Mouse (Mus musculus) induced T-regulatory cell, adult 2 months (primary cell): ENCODE data around the gene Larp1.
"Not testable (repeated sequence)": the region's sequence is repeated elsewhere in the genome, so short reads cannot be mapped to it uniquely, and the experiment has no call there.

Experiments
- DNase-seq: peaks from one replicate; pipeline ENCODE4 v3.0.0-alpha.2; 2012; ENCODE audit warnings: low read depth

Gene Larp1

GRCm38 (mm10) chr11:58028981-58029380 lies 20.1 kb downstream of the Larp1 start:
- no peak for DNase-seq

GRCm38 (mm10) chr11:58029869-58030268 lies 21.0 kb downstream of the Larp1 start:
- no peak for DNase-seq

DNA sequence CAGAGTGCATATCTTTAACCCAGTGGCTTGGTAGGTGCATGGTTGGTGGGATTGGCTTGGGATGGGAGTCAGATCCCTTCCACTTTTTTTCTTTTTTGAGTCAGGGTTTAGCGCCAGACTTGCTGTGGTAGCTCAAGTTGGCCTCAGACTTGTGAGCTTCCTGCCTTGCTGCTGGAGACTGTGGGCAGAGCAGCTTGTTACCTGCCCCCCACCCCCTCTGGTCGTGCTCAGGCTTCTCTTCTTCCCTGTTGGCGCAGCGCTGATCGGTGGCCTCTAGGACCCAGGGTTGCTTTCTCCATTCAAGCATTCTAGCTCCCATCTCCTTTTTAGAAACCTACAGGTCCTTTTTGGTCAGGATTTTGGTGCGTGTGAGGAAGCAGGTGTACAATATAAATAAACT lies 22.3 kb downstream of the Larp1 start:
- DNase-seq = peak; percentile 52

GRCm38 (mm10) chr11:58033635-58034034 lies 24.8 kb downstream of the Larp1 start:
- no peak for DNase-seq

GRCm38 (mm10) chr11:58039027-58039426 lies 30.2 kb downstream of the Larp1 start:
- peak; percentile 53 for DNase-seq

DNA sequence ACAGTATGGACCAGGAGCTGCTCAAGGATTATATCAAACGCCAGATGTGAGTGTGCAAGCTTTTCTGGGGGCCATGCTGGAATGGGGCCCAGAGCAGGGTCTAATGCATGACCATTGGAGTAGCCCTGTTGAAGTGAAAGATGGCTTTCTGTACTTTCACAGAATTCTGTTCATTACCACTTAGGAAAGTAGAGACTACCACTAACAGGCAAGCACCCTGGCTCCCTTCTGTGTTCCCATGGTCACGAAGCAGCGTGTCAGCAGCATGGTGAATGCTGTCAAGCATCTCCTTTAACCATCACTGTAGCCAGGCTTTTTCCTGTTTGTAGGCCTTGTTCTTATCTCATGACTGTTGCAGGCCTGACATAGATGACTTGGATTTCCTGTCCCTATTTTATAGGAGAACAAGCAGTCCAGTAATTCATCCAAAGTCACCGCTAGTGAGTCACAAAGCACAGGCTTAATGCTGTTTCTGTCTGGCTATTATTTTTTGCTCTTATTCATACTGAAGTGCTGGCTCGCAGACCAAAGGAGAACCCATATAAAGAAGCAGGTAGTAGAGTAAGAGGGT lies 34.1 kb downstream of the Larp1 start:
- no peak for DNase-seq

DNA sequence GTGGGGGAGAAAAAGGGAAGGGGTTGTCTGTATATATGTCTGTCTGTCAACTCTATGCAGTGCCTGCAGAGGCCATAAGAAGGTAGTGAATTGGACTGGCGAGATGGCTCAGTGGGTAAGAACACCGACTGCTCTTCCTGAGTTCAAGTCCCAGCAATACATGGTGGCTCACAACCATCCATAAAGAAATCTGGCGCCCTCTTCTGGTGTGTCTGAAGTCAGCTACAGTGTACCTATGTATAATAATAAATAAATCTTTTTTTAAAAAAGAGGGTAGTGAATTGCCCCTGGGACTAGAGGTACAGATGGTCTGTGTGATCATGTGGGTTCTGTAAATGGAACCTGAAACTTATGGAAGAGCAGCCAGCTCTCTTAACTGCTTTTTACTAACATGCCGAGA lies 37.6 kb downstream of the Larp1 start:
- DNase-seq = no peak

GRCm38 (mm10) chr11:58057455-58057854 lies 48.6 kb downstream of the Larp1 start:
- DNase-seq = peak; percentile 76

DNA sequence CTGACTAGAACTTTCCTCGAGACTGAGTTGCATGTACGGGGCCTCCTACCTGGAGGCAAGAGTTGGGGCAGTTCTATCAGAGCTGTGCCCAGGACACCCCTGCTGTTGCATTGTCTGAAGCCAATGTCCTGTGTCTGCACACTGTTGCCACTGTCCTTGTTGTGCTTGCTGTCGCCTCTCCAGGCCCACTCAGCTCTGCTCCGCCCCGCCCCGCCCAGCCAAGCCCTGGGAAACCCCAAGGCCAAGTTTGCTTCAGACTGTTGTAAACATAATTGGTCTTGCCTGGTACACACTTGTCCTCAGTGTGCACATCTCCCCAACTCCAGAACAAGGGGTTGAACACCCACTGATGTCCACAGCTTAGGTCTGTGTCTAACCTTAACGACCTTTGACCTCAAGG lies 50.9 kb downstream of the Larp1 start:
- not testable (repeated sequence) for DNase-seq

- not testable (repeated sequence) for DNase-seq
Measured at GRCm38 (mm10) chr11:58061218-58061617, 52.4 kb downstream of the Larp1 start.

DNA sequence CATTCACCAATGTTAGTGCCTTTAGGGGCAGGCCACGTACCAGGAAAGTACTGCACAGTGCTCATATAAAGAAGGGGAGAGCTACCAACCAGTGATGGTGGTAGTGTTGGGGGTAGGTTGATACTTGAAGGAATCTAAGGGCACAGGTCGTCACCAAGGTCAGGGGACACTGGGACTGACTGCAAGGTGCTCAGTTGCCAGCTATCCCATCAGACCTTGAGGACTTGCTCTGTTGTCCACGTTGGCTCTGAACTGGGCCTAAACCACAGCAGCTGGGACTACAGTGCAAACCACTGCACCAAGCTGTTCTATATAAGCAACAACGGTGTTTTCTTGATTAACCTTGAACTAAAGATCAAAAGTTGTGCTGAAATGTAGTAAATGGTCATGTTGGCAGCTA lies 53.7 kb downstream of the Larp1 start:
- DNase-seq = no peak

DNA sequence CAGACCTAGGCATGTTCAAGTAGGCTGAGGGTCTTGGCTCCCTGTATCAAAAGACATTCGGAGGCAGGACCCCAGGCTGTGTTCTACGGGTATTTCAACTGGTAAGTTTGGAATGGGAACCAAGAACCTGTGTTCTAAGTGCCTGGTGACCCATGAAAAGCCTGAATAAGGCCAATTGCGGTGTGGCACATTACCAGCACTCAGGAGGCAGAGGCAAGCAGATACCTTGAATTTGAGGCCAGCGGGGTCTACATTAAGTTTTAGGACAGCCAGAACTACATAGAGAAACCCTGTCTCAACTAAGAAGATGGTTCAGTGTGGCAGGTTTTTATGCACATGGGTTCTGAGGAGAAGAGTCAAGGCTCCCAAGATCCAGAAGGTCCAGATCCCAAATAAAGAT lies 56.2 kb downstream of the Larp1 start:
- no peak for DNase-seq

DNA sequence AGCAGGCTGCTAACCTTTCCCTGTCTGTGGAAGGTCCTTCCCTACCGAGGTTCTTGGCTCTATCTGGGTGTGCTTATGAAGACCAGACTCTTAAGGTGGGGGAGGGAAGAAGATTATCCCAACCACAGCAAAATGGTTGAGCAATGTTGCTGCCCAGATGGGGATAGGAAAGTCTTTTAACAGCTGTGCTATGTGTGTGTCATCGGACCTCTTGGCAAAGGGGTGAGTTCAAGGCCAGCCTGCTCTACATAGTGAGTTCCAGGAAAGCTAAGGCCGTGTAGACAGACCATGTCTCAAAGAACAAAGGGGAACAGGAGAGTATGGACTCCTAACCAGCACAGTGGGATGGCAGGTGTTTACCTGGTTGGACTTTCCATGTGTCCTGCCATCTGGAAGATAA lies 64.1 kb downstream of the Larp1 start:
- no peak for DNase-seq

DNA sequence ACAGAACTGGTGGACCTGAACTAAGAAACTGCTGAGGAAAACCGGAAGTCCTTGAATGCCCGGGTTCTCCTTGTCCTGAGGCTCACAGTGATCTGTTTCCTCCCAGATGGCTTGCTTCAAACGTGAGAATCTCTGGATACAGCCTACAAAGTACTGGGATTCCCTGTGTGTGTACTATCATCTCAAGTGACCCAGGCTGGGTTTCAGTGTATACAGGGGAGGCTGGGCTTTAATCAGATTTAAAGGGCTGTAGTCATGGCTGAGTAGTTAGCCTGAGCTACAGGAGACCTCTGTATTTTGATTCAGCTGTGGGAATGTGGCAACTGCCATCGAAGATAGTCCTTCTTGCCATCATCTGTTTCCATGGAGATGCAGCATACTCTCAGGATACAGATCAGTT lies 68.4 kb downstream of the Larp1 start:
- no peak for DNase-seq

- DNase-seq = no peak
Measured at GRCm38 (mm10) chr11:58081716-58082115, 72.9 kb downstream of the Larp1 start.

DNA sequence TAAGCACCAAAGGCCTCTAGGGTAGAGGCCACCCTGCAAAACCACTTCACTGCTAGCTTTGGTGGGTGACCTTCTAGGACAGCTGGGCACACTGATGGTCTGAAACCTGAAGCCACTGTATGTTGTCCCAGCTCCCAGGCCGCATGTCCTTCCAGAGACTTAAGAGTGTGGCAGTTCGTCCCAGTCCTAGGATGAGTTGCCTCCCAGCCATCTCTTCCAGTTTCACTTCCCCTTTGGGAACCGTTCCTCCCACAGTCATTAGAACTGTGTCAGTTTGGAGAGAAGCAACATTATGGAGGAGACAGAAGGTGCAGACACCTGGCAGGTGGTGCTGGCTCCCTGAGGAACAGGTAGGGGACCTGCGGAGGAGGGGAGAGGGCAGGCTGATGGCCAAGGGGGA lies 83.7 kb downstream of the Larp1 start:
- no peak for DNase-seq

- no peak for DNase-seq
Measured at GRCm38 (mm10) chr11:58093021-58093528, 84.2 kb downstream of the Larp1 start, which contains the start of gene Gm12248. Gene Gm12248 (minus strand): TSS chr11:58093134.

DNA sequence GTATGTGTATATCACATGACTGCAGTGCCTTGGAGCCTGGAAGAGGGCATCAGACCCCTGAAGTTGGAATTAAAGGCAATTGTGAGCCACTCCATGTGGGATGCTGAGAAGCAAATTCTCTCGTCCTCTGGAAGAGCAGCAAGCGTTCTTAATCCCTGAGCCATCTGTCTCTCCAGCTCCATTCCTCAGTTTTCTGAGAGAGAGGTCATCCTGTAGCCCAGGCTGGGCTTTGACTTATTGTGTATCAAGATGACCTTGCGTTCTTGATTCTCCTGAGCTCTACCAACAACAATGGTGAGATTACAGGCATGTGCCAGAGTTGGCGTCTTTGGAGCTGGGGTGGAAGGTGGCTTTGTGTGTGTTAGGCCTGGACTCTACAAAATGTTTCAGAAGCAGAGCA lies 85.9 kb downstream of the Larp1 start:
- no peak for DNase-seq

GRCm38 (mm10) chr11:58095561-58095960 lies 86.7 kb downstream of the Larp1 start:
- no peak for DNase-seq

- DNase-seq = peak; percentile 82
Measured at GRCm38 (mm10) chr11:58096160-58096559, 87.3 kb downstream of the Larp1 start.

- DNase-seq = peak; percentile 16
Measured at GRCm38 (mm10) chr11:58096821-58097620, 88.2 kb downstream of the Larp1 start.

GRCm38 (mm10) chr11:58097621-58098365 lies 88.9 kb downstream of the Larp1 start:
- DNase-seq = peak; percentile 64

- DNase-seq = not testable (repeated sequence)
Measured at GRCm38 (mm10) chr11:58098366-58098720, 89.5 kb downstream of the Larp1 start.
